Mouse (Mus musculus): ENCODE data around the gene Srpk1. TPM values are rescaled to one million over a fixed set of nuclear protein-coding genes. Genes with fewer than 3 reads are reported as not detected.
"Not testable (repeated sequence)": the region's sequence is repeated elsewhere in the genome, so short reads cannot be mapped to it uniquely, and the experiment has no call there.

The Srpk1 gene
- total RNA-seq, 4 experiments from 2014 or later, result 68.4 to 81.5 (median 72.8) TPM

DNA sequence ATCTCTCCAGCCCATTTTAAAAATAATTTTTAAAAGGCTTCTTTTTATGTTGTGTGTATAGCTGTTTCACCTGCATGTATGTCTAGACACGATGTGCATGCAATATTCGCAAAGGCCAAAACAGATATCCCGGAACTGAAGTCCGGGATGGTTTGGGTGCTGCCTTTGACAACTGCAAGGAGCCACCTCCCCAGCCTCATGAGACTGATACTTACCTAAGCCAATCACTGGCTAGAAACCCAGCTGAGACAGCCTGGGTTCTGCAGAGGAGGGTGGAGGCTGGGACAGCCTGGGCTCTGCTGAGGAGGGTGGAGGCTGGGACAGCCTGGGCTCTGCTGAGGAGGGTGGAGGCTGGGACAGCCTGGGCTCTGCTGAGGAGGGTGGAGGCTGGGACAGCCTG is 68.5 kb downstream of the Srpk1 start:
- not testable (repeated sequence) for DNase-seq

DNA sequence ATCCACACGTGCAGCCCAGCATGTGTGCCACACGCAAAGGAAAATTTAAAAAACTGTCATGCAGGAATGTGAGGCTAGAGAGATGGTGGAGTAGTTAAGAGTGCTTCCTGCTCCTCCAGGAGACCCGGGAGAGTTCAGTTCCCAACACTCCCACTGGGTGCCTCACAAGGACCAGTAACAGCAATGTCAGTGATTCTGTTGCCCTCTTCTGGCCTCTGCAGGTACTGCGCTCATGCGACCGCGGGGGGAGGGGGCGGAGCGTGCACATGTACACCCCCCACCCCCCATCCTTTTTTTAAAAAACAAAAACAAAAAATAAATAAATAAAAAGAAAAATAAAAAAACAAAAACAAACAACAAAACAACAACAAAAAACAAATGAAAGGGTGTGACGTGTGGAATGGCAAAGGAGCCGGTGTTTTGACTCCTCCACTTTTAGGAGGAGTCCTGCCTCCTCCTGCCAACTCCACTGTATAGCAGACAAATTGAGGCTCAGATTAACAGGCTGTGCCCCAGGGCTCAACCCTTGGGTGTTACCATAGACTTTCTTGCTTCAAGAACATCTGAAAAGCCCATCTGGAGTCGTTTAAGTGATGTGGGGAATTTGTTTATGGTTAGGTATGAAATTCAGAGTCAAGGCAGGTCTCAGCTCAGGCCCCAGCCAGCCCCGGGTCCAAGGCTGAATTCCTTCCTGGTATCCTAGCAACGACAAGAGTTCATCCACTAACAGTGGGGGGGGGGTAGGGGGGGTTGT is 69.3 kb downstream of the Srpk1 start:
- peak; percentile 40 for DNase-seq

DNA sequence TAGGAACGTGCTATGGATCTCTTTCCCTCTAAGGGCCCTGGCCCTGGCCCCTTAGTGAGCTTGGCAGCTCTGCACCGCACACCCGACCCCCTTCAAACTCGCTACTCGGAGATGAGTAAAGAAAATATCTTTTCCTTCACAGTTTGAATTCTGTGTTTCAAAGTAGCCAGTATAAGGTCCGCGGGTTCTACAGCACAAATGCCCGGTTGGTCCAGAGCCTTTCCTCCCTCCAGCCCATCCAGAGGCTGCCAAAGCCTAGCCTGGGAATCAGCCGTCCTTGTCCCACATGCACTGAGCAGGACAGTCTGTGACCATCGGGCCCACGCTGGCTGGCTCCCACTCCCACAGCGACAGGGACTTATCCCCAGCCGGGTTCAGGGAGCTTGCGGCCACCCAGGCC is 73.4 kb downstream of the Srpk1 start, which contains the start of gene Clpsl2:
Clpsl2 (plus strand) TSS at position 301 of the 400 bp plus-strand sequence.
- no peak for DNase-seq

DNA sequence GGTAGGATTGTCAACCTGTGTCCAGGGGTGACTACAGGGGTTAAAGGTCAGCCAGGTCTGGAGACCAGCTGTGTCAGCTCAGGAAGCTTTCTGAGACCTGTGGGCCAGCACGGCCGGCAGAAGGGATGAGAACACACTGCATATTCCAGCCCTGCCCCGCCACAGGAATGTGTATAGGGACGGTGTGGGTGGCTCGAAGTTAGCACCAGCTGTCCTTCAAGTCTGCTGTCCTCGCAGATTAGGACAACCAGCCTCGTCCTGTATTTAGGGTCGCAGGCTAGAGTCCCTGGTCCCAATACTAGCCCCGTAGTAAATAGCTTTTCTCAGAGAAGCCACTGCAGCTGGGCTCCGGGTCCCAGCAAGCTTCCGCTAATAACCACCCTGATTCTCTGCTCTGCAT is 74.0 kb downstream of the Srpk1 start:
- DNase-seq, result no peak

DNA sequence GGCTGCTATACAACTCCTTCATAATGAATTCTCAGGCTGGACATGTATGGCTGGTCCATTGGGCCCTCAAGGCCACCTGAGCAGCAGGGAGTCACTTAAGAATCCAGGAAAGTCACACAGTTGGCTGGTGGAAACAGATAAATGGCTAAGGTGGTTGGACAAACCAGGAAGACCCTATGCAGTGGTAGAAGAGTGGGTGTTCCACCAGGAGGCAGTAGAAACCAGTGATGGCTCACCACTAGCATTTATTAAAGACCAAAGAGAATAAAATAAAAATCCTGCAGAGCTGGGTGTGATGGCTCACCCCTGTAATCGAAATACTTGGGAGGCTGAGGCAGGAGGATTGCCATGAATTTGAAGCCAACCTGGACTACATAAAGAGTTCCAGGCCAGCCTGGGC is 75.6 kb downstream of the Srpk1 start:
- DNase-seq, result no peak

DNA sequence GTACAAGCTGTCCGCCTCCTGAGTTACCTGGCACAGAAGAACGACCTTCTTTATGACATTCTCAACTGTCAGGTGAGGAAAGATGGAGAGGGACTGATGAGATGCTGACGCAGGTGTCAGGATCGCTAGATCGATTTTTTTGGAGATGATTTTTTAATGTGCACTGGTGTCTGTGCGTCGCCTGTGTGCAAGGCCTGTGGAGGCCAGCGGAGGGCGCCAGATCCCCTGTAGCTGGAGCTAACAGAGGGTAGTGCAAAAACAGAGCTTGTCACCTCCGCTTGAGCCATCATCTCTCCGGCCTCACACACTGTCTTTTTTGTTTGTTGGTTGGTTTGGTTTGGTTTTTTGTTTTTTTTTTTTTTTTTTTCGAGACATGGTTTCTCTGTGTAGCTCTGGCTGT is 84.6 kb downstream of the Srpk1 start:
- no peak for DNase-seq

Small RNAs within 50 kb of the gene (microRNA-seq; reads per million reads assigned to microRNA genes)
- 0 reads per million in 2 experiments for gene Mir6969

Other genes starting within 250 kb of the Srpk1 start
- 100 to 1,000 TPM in 2 of 4 experiments, 10 to 100 TPM in 2; 77.9 to 150 (median 98.7) TPM for gene Fkbp5, start 105.2 kb downstream of the Srpk1 start, total RNA-seq (2022)
- gene Armc12, start 91.9 kb downstream of the Srpk1 start, total RNA-seq (2022), result not detected
- not detected for gene Clpsl2, start 73.3 kb downstream of the Srpk1 start, total RNA-seq (2022)
- not detected for gene Clps, start 61.9 kb downstream of the Srpk1 start, total RNA-seq (2022)
- 1 to 10 TPM; 2.6 to 6.7 (median 4.2) TPM for gene Lhfpl5, start 47.1 kb downstream of the Srpk1 start, total RNA-seq (2022)
- 1 to 10 TPM; 1.4 to 3.1 (median 2.5) TPM for gene Slc26a8, start 67.5 kb upstream of the Srpk1 start, total RNA-seq (2022)
- gene Mapk14, start 68.6 kb upstream of the Srpk1 start, total RNA-seq (2022), result 10 to 100 TPM; 71.9 to 99.0 (median 78.8) TPM
- 1 to 10 TPM in 3 of 4 experiments, under 1 TPM in 1; 0.58 to 3.7 (median 2.1) TPM for gene AC170998.1, start 103.4 kb upstream of the Srpk1 start, total RNA-seq (2022)
- gene Mapk13, start 146.6 kb upstream of the Srpk1 start, total RNA-seq (2022), result 100 to 1,000 TPM; 128 to 457 (median 281) TPM
- 10 to 100 TPM; 75.6 to 83.4 (median 77.1) TPM for gene Brpf3, start 178.4 kb upstream of the Srpk1 start, total RNA-seq (2022)
- under 1 TPM in 2 of 4 experiments, not detected in 2; 0.12 to 0.18 TPM for gene Pnpla1, start 235.7 kb upstream of the Srpk1 start, total RNA-seq (2022)

Measured in adrenal gland, adult 8-10 months (tissue).